Mouse (Mus musculus) brain, embryonic 14.5 days (tissue): ENCODE data around the gene Bbs1.

Experiments used
- CTCF ChIP-seq: fragments of 200-500 bp; IDR thresholded peaks from 2 replicates; pipeline ENCODE4 v1.5.1; 2012; ENCODE audit warnings: inconsistent platforms, mild to moderate bottlenecking, moderate library complexity, borderline replicate concordance; ENCODE audit not compliant: insufficient read depth, insufficient read length; ENCODE audit errors: extremely low read depth
- POLR2A ChIP-seq: fragments of 200-500 bp; IDR thresholded peaks from 2 replicates; pipeline ENCODE4 v1.6.1; 2012; ENCODE audit warnings: mild to moderate bottlenecking, inconsistent platforms, borderline replicate concordance; ENCODE audit not compliant: poor library complexity, insufficient read depth, insufficient read length, severe bottlenecking; ENCODE audit errors: extremely low read depth

GRCm38 (mm10) chr19:4879324-4879703 is 27.1 kb downstream of the Bbs1 start:
- TF ChIP-seq CTCF, result no peak
- no peak for TF ChIP-seq POLR2A
